Mouse (Mus musculus): ENCODE data around the gene Klhl30.

GRCm38 (mm10) chr1:91332102-91332501 is 18.7 kb upstream of the Klhl30 start:
- TF ChIP-seq CTCF (IDR thresholded peaks at IDR 0.05; ENCODE audit: low read depth) (no peak), EP300 (optimal IDR thresholded peaks at IDR 0.05) (no peak)
